Mouse (Mus musculus): ENCODE results near the gene St3gal3. TPM values are rescaled to one million over a fixed set of nuclear protein-coding genes. Genes with fewer than 3 reads are reported as not detected.

Gene St3gal3
- polyA plus RNA-seq, 1 experiment from 2014 or later, result 27.4 TPM

GRCm38 (mm10) chr4:117989801-117990200, 144.9 kb downstream of the St3gal3 start:
- DNase-seq (ENCODE audit: low read depth, low spot score), result no peak
- POLR2A ChIA-PET, result interaction anchor here (0.7 kb wide), 1 partner anchor 67 kb away, joined by 3 read pairs; no protein-coding TSS in a partner anchor
- H3K27me3 ChIP-seq, result no peaks in the 10 kb centered on the region
- in situ Hi-C loops (cut with MboI; ENCODE audit: low pct_unique_long_range_greater_than_20kb), result loop anchor here (10.0 kb wide), 1 partner anchor 75 kb away; no protein-coding TSS in a partner anchor
- no peak for TF ChIP-seq CTCF (IDR thresholded peaks at IDR 0.05)
- CTCF ChIA-PET, result no interaction called here
- ATAC-seq, result no peak

- no peaks in the 10 kb centered on the region for H3K27me3 ChIP-seq
- no peak for TF ChIP-seq CTCF (IDR thresholded peaks at IDR 0.05)
- in situ Hi-C loops (cut with MboI; ENCODE audit: low pct_unique_long_range_greater_than_20kb), result no loop called here
- ATAC-seq, result no peak
- POLR2A ChIA-PET, result no interaction called here
- CTCF ChIA-PET, result no interaction called here
- no peak for DNase-seq (ENCODE audit: low read depth, low spot score)
Measured at GRCm38 (mm10) chr4:117986766-117987165, 147.9 kb downstream of the St3gal3 start.

- DNase-seq (ENCODE audit: low read depth, low spot score) (no peak), ATAC-seq (no peak)
- H3K27me3 ChIP-seq, result no peaks in the 10 kb centered on the region
- CTCF ChIA-PET, result no interaction called here
- TF ChIP-seq CTCF (IDR thresholded peaks at IDR 0.05), result no peak
- in situ Hi-C loops (cut with MboI; ENCODE audit: low pct_unique_long_range_greater_than_20kb), result no loop called here
- POLR2A ChIA-PET, result no interaction called here
Measured at GRCm38 (mm10) chr4:117984993-117985587, 149.6 kb downstream of the St3gal3 start.

GRCm38 (mm10) chr4:117984206-117984605, 150.5 kb downstream of the St3gal3 start:
- no peaks in the 10 kb centered on the region for H3K27me3 ChIP-seq
- in situ Hi-C loops (cut with MboI; ENCODE audit: low pct_unique_long_range_greater_than_20kb), result no loop called here
- no peak for ATAC-seq
- ChIA-PET CTCF (no interaction called here), POLR2A (no interaction called here)
- no peak for DNase-seq (ENCODE audit: low read depth, low spot score)
- TF ChIP-seq CTCF (IDR thresholded peaks at IDR 0.05), result no peak

DNA sequence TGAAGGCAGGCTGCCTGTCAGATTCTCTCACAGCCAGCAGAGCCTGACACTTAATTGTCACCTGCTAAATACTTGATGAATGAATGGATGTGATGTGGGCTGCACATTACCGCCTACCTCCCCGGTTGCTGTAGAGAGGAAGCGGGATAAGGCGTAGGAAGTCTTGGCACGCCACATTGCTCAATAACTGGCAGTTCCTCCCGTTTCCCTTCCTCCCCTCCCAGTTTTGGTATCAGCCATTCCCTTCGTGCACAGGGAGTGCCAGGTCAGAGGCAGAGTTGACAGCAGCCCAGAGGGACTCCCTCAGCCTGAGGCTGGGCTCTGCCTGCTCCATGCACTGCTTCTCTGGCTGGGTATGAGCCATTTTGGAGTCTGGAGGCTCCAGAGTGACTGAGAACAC, 152.0 kb downstream of the St3gal3 start:
- ATAC-seq, result no peak
- TF ChIP-seq CTCF (IDR thresholded peaks at IDR 0.05), result no peak
- POLR2A ChIA-PET, result no interaction called here
- H3K27me3 ChIP-seq, result no peaks in the 10 kb centered on the region
- DNase-seq (ENCODE audit: low read depth, low spot score), result no peak
- in situ Hi-C loops (cut with MboI; ENCODE audit: low pct_unique_long_range_greater_than_20kb), result no loop called here
- CTCF ChIA-PET, result no interaction called here

GRCm38 (mm10) chr4:117981518-117981917, 153.2 kb downstream of the St3gal3 start:
- ATAC-seq, result no peak
- no peak for TF ChIP-seq CTCF (IDR thresholded peaks at IDR 0.05)
- ChIA-PET CTCF (no interaction called here), POLR2A (no interaction called here)
- H3K27me3 ChIP-seq, result no peaks in the 10 kb centered on the region
- no peak for DNase-seq (ENCODE audit: low read depth, low spot score)
- in situ Hi-C loops (cut with MboI; ENCODE audit: low pct_unique_long_range_greater_than_20kb), result no loop called here

DNA sequence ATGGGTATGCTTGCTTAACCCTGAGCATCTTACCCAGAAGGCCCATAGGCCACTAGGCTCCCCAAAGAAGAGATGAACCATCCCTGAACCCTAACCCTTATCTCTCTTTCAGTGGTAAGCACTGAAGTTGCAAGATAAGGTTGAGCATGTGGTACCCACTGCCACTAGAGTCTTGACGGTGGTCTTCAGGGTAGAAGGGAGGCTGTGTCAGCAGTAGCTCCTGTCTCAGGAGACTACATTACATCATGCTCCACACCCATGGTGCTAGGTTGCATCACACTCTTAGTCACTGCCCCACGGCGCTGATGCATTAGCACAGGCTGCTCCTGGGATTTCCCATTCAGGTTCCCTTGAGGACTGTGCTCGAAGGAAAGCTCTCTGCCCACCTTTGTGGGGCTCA, 154.6 kb downstream of the St3gal3 start:
- CTCF ChIA-PET, result no interaction called here
- in situ Hi-C loops (cut with MboI; ENCODE audit: low pct_unique_long_range_greater_than_20kb), result no loop called here
- no peak for TF ChIP-seq CTCF (IDR thresholded peaks at IDR 0.05)
- no peaks in the 10 kb centered on the region for H3K27me3 ChIP-seq
- no peak for ATAC-seq
- POLR2A ChIA-PET, result no interaction called here
- no peak for DNase-seq (ENCODE audit: low read depth, low spot score)

GRCm38 (mm10) chr4:117979181-117979580, 155.5 kb downstream of the St3gal3 start:
- no peak for ATAC-seq
- CTCF ChIA-PET, result no interaction called here
- no peak for TF ChIP-seq CTCF (IDR thresholded peaks at IDR 0.05)
- POLR2A ChIA-PET, result no interaction called here
- no peaks in the 10 kb centered on the region for H3K27me3 ChIP-seq
- in situ Hi-C loops (cut with MboI; ENCODE audit: low pct_unique_long_range_greater_than_20kb), result no loop called here
- DNase-seq (ENCODE audit: low read depth, low spot score), result no peak

GRCm38 (mm10) chr4:117978282-117978681, 156.4 kb downstream of the St3gal3 start:
- ChIA-PET POLR2A (no interaction called here), CTCF (no interaction called here)
- no peaks in the 10 kb centered on the region for H3K27me3 ChIP-seq
- DNase-seq (ENCODE audit: low read depth, low spot score) (no peak), ATAC-seq (no peak)
- in situ Hi-C loops (cut with MboI; ENCODE audit: low pct_unique_long_range_greater_than_20kb), result no loop called here
- TF ChIP-seq CTCF (IDR thresholded peaks at IDR 0.05), result no peak

DNA sequence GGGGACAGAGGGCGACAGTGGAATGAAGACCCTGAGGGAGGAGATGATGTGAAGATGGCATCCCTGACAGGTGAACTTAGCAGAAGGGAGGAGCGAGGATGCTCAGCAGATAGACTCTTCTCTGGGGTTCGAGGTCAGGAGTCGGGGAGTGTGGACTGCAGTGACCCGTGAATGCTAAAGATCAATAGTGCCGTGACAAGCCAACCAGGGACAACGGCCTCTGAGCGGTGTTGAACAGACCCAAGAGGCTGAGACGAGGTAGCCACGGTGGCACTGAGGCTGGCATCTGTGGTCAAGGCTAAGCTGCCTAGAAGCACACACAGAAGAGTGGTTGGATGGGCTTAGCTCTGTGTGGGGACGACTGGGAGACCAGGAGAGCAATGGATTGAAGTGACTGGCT, 156.9 kb downstream of the St3gal3 start:
- ChIA-PET CTCF (no interaction called here), POLR2A (no interaction called here)
- no peaks in the 10 kb centered on the region for H3K27me3 ChIP-seq
- DNase-seq (ENCODE audit: low read depth, low spot score), result no peak
- no peak for TF ChIP-seq CTCF (IDR thresholded peaks at IDR 0.05)
- in situ Hi-C loops (cut with MboI; ENCODE audit: low pct_unique_long_range_greater_than_20kb), result no loop called here
- ATAC-seq, result no peak

DNA sequence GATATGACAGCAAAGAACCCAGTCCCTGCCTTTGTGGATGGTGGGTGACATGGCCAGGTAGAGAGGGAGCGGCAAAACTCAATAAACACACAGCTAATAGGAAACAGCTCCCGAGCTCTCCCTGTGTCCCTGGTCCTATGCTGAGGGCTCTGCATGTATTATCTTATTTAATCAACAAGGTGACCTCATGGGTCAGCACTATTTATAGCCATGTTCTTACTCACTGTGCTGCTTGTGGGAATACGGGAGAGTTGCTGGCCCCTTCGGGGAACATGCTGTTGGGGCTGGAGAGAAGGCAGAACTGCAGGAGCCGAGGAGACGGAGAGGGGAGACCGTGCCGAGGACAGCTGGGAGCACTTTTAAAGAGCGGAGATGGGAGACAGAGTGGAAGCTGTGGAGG, 157.3 kb downstream of the St3gal3 start:
- in situ Hi-C loops (cut with MboI; ENCODE audit: low pct_unique_long_range_greater_than_20kb), result no loop called here
- no peak for TF ChIP-seq CTCF (IDR thresholded peaks at IDR 0.05)
- H3K27me3 ChIP-seq, result no peaks in the 10 kb centered on the region
- no peak for DNase-seq (ENCODE audit: low read depth, low spot score)
- ATAC-seq, result no peak
- ChIA-PET CTCF (no interaction called here), POLR2A (interaction anchor here (0.5 kb wide), 1 partner anchor 32 kb away, joined by 3 read pairs; no protein-coding TSS in a partner anchor)

DNA sequence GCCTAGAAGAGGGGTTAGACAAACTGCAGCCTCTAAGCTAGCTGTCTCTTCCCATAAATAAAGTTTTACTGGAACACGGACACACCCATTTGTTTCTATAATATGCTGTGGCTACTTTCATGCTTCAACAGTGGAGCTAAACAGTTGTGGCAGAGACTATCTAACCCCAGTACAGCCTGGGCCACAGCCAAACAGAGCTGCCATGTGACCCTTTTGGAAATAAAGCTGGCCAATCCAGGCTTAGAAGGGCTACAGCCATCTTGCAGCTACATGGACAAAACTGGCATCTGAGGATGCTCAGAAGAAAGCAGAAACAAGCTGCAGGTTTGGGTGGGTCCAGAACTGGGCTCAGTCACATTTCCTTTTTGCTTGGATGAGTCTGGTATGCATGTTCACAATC, 158.9 kb downstream of the St3gal3 start:
- ATAC-seq, result no peak
- TF ChIP-seq CTCF (IDR thresholded peaks at IDR 0.05), result no peak
- CTCF ChIA-PET, result interaction anchor here (1.3 kb wide), 1 partner anchor 108 kb away, joined by 3 read pairs; no protein-coding TSS in a partner anchor
- DNase-seq (ENCODE audit: low read depth, low spot score), result no peak
- no peaks in the 10 kb centered on the region for H3K27me3 ChIP-seq
- in situ Hi-C loops (cut with MboI; ENCODE audit: low pct_unique_long_range_greater_than_20kb), result no loop called here
- POLR2A ChIA-PET, result interaction anchor here (0.5 kb wide), 1 partner anchor 40 kb away, joined by 4 read pairs; no protein-coding TSS in a partner anchor

Measured in Patski (cell line).